Mouse (Mus musculus) MEL (cell line): Measurements from ENCODE around the gene Slc25a1. TPM values are rescaled to one million over a fixed set of nuclear protein-coding genes. Genes with fewer than 3 reads are reported as not detected.

Source experiments
- DNase-seq: peaks from one replicate; pipeline ENCODE4 v3.0.0; 2011; ENCODE audit warnings: low read depth, low spot score
- H3K27ac ChIP-seq: 2 replicates; pipeline ENCODE4 v1.5.1; 2012; ENCODE audit warnings: low read depth, mild to moderate bottlenecking, control low read depth, low read length, moderate library complexity; ENCODE audit not compliant: control insufficient read depth
- H3K27me3 ChIP-seq, 2 experiments: fragments of 150-350 bp in 1 of 2; sonication (generic) in 1 of 2; 2 replicates each; pipeline ENCODE4 v1.6.1; 2012; ENCODE audit warnings: low read length in 2 of 2, mild to moderate bottlenecking in 2 of 2, improper control_type of control experiment in 1 of 2, moderate library complexity in 1 of 2; ENCODE audit not compliant: insufficient read depth in 2 of 2, control insufficient read depth in 1 of 2
- H3K36me3 ChIP-seq, 2 experiments: 2 replicates each; pipeline ENCODE4 v1.6.1; 2012 to 2014; ENCODE audit warnings: low read length in 2 of 2, improper control_type of control experiment in 1 of 2, inconsistent platforms in 1 of 2, mild to moderate bottlenecking in 1 of 2; ENCODE audit not compliant: insufficient read depth in 2 of 2, control insufficient read depth in 1 of 2
- H3K4me1 ChIP-seq, 2 experiments: fragments of 150-350 bp in 1 of 2; sonication (generic) in 1 of 2; 2 replicates each; pipeline ENCODE4 v1.6.1; 2012; ENCODE audit warnings: low read length in 2 of 2, improper control_type of control experiment in 1 of 2, mild to moderate bottlenecking in 1 of 2; ENCODE audit not compliant: insufficient read depth in 2 of 2, control insufficient read depth in 1 of 2
- H3K4me3 ChIP-seq, 2 experiments: fragments of 150-350 bp in 1 of 2; sonication (generic) in 1 of 2; 2 replicates each; pipeline ENCODE4 v1.5.1; 2012; ENCODE audit warnings: low read depth in 2 of 2, low read length in 2 of 2, mild to moderate bottlenecking in 2 of 2, moderate library complexity in 2 of 2, control low read depth in 1 of 2, improper control_type of control experiment in 1 of 2; ENCODE audit not compliant: control insufficient read depth in 1 of 2, insufficient read depth in 1 of 2
- H3K79me2 ChIP-seq: 2 replicates; pipeline ENCODE4 v1.6.1; 2012; ENCODE audit warnings: mild to moderate bottlenecking, low read length, moderate library complexity; ENCODE audit not compliant: control insufficient read depth, poor library complexity, insufficient read depth
- H3K9ac ChIP-seq: 2 replicates; pipeline ENCODE4 v1.6.1; 2012; ENCODE audit warnings: low read depth, mild to moderate bottlenecking, control low read depth, low read length, moderate library complexity; ENCODE audit not compliant: control insufficient read depth, poor library complexity, severe bottlenecking
- H3K9me3 ChIP-seq: fragments of 150-350 bp; sonication (generic); replicated peaks from 2 replicates; pipeline ENCODE4 v1.6.1; 2012; ENCODE audit warnings: mild to moderate bottlenecking, low read length, improper control_type of control experiment, moderate library complexity; ENCODE audit not compliant: insufficient read depth
- CHD1 ChIP-seq: IDR thresholded peaks from 2 replicates; pipeline ENCODE4 v1.6.1; 2012; ENCODE audit warnings: low read depth, mild to moderate bottlenecking, inconsistent platforms, low read length, improper control_type of control experiment
- CHD2 ChIP-seq: IDR thresholded peaks from 2 replicates; pipeline ENCODE4 v1.6.1; 2011; ENCODE audit warnings: low read length, improper control_type of control experiment
- CTCF ChIP-seq, 3 experiments: IDR thresholded peaks in 2 of 3; conservative IDR thresholded peaks in 1 of 3; 2 replicates each; pipeline ENCODE4 v1.5.1; 2011 to 2012; ENCODE audit warnings: low read length in 3 of 3, low read depth in 2 of 3, mild to moderate bottlenecking in 2 of 3, improper control_type of control experiment in 1 of 3, inconsistent platforms in 1 of 3, mixed read lengths in 1 of 3, moderate library complexity in 1 of 3; ENCODE audit not compliant: control insufficient read depth in 1 of 3, insufficient read depth in 1 of 3, poor library complexity in 1 of 3, severe bottlenecking in 1 of 3
- GATA1 ChIP-seq: IDR thresholded peaks from 2 replicates; pipeline ENCODE4 v1.6.1; 2011; ENCODE audit warnings: low read depth, low read length, improper control_type of control experiment
- JUND ChIP-seq: IDR thresholded peaks from 2 replicates; pipeline ENCODE4 v1.6.1; 2011; ENCODE audit warnings: low read depth, mild to moderate bottlenecking, improper control_type of control experiment, low read length
- MYC ChIP-seq: IDR thresholded peaks from 2 replicates; pipeline ENCODE4 v1.6.1; 2011; ENCODE audit warnings: low read depth, mild to moderate bottlenecking, low read length, improper control_type of control experiment, moderate library complexity
- POLR2AphosphoS2 ChIP-seq: IDR thresholded peaks from 2 replicates; pipeline ENCODE4 v1.6.1; 2011; ENCODE audit warnings: low read length, improper control_type of control experiment
- RAD21 ChIP-seq: IDR thresholded peaks from 2 replicates; pipeline ENCODE4 v1.6.1; 2011; ENCODE audit warnings: mild to moderate bottlenecking, low read depth, low read length, improper control_type of control experiment
- RCOR1 ChIP-seq: IDR thresholded peaks from 2 replicates; pipeline ENCODE4 v1.6.1; 2012; ENCODE audit warnings: low read depth, mild to moderate bottlenecking, inconsistent platforms, low read length, improper control_type of control experiment
- SIN3A ChIP-seq: IDR thresholded peaks from 2 replicates; pipeline ENCODE4 v1.6.1; 2012; ENCODE audit warnings: low read length, improper control_type of control experiment, inconsistent platforms
- TAL1 ChIP-seq: IDR thresholded peaks from 2 replicates; pipeline ENCODE4 v1.6.1; 2012; ENCODE audit warnings: mild to moderate bottlenecking, inconsistent platforms, low read length, moderate library complexity, mixed read lengths
- polyA plus RNA-seq, 2 experiments: library from polyadenylated mRNA; stranded (reverse) in 1 of 2; unstranded in 1 of 2; fragments of >175 nt in 1 of 2; fragments of >200 nt in 1 of 2; gene quantifications; 2 replicates each; pipeline versions ENCODE4 v1.2.1 to v1.2.4; 2012; ENCODE audit warnings: low replicate concordance in 2 of 2, low read depth in 1 of 2; ENCODE audit not compliant: insufficient read length in 2 of 2, insufficient read depth in 1 of 2, missing spikeins in 1 of 2
- total RNA-seq: library from RNA; depleted of rRNA; stranded (reverse); fragments of 300-350 nt; gene quantifications from 2 replicates; pipeline ENCODE4 v1.2.3, GENCODE M21; 2012

The Slc25a1 gene
- total and polyA plus RNA-seq, 3 experiments = 114 to 184 TPM; not detected in 1

DNA sequence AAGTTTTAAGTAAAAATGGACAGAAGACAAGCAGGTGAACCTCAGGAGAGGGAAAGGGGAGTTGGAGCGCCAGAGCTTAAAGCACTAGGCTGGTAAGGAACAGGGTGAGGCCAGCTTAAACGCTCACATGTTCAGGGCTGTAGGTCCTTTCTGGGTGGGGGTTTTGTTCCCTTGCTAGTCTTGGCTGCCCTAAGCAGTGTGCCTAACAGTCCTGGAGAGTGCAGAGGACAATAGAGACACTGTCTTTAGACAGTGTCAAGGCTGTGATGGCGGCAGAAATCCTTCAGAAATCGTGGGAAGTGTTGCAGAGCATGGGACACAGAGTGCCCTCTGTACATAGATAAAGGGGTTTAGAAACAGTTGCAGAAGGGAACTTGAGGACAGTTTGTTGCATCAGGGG, 22.0 kb upstream of the Slc25a1 start (continued):
- no peak for TF ChIP-seq TAL1

DNA sequence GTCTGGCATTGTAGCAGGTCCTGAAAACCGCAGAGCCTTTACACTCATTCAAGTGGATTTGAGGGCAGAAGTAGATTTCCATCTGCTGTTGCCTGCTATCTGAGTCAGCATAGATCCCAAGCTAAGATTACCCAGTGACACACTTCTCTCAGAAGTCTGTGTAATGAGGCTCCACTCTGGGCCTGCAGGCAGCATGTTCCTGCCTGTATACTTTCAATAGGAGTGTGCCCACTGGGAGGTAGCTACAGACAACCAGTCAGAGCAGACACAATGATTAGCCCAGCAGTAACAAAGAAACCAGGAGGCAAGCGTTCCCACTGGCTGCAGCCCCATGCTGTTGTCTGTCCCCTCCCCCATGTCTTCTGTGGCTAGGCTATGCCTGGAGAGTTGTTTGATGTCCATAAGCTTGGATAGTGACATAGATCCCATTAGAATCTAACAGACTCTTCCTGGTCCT, 21.4 kb upstream of the Slc25a1 start:
- peak; percentile 54 for TF ChIP-seq GATA1
- no peak for TF ChIP-seq CHD2
- no peak overlapping the region for H3K27ac ChIP-seq
- no peaks in the 10 kb centered on the region for H3K27me3 ChIP-seq
- no peaks in the 10 kb centered on the region for H3K9me3 ChIP-seq
- DNase-seq = no peak
- H3K4me3 ChIP-seq = no peak overlapping the region
- H3K9ac ChIP-seq = no peak overlapping the region
- peaks cover 3 to 4% of the 10 kb centered on the region in 2 experiments for H3K36me3 ChIP-seq
- H3K79me2 ChIP-seq = no peaks in the 10 kb centered on the region
- peaks cover 5 to 11% of the 10 kb centered on the region in 2 experiments; a peak in 3 of 4 replicates for H3K4me1 ChIP-seq

DNA sequence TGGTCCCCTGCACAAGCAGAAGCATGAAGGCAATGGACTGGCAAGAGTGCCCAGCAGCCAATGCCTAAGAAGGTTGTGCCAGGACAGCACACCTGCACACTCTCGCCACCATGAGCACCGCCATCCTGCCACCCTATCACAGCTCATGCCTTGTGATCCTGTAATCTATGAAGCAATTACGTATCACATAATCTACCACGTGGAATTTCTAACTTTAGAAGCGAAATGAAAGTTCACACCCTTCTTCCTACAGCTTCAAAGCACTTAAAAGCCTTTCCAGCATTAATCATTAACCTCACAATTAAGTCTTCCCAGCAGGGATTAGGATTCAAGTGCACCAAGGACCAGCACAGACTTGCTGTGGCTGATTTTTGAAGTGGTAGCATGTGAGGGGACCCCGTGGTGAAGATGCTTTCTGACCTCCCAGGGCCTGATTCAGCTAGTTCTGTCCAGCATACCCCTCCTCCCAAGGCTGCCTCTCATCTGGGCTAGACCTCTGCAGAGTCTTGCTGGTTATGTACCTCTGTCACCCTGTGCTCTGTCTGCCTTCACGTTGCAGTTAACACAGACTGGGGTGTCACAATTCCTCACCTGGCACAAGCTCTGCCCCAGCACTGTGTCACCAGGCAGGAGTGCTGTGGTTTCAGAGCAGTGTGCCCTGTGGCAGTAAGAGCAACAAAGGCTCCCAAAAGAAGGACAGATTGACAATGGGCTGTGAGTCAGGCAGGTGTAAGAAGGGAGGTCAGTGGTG, 17.2 kb upstream of the Slc25a1 start:
- no peaks in the 10 kb centered on the region for H3K79me2 ChIP-seq
- peaks cover 2 to 9% of the 10 kb centered on the region in 2 experiments; a peak in 2 of 4 replicates for H3K4me1 ChIP-seq
- no peak for TF ChIP-seq CHD1
- TF ChIP-seq POLR2AphosphoS2 = no peak
- no peak for TF ChIP-seq RCOR1
- no peak for TF ChIP-seq TAL1
- no peak for TF ChIP-seq RAD21
- no peak for TF ChIP-seq SIN3A
- TF ChIP-seq JUND = no peak
- no peak for TF ChIP-seq GATA1
- no peak for TF ChIP-seq CTCF (IDR thresholded peaks at IDR 0.05 in 2 of 3, conservative IDR thresholded peaks at IDR 0.05 in 1 of 3; ENCODE audit: control insufficient read depth in 1 of 3, insufficient read depth in 1 of 3, low read depth in 2 of 3, low read length in 3 of 3, poor library complexity in 1 of 3, severe bottlenecking in 1 of 3)
- H3K27me3 ChIP-seq = no peaks in the 10 kb centered on the region
- no peak for DNase-seq
- H3K9me3 ChIP-seq = no peaks in the 10 kb centered on the region
- H3K27ac ChIP-seq = no peak overlapping the region
- H3K36me3 ChIP-seq = no peaks in the 10 kb centered on the region; a peak in 1 of 4 replicates
- no peak overlapping the region for H3K4me3 ChIP-seq
- no peak overlapping the region for H3K9ac ChIP-seq

GRCm38 (mm10) chr16:17943466-17943865, 15.4 kb upstream of the Slc25a1 start:
- H3K4me1 ChIP-seq = peaks cover 2 to 3% of the 10 kb centered on the region in 2 experiments
- H3K36me3 ChIP-seq = peaks cover 0 to 1% of the 10 kb centered on the region in 2 experiments; a peak in 2 of 4 replicates
- no peak overlapping the region for H3K4me3 ChIP-seq
- no peaks in the 10 kb centered on the region for H3K79me2 ChIP-seq
- no peak for DNase-seq
- H3K9me3 ChIP-seq = no peaks in the 10 kb centered on the region
- TF ChIP-seq SIN3A (no peak), TAL1 (no peak), CHD2 (no peak), MYC (no peak)
- no peak overlapping the region for H3K27ac ChIP-seq
- no peak overlapping the region for H3K9ac ChIP-seq
- H3K27me3 ChIP-seq = no peaks in the 10 kb centered on the region
